Mouse (Mus musculus): ENCODE measurements around the gene Rftn2. TPM values are rescaled to one million over a fixed set of nuclear protein-coding genes. Genes with fewer than 3 reads are reported as not detected.

The Rftn2 gene
- polyA plus RNA-seq, 1 experiment from 2014 or later, result 20.5 TPM

DNA sequence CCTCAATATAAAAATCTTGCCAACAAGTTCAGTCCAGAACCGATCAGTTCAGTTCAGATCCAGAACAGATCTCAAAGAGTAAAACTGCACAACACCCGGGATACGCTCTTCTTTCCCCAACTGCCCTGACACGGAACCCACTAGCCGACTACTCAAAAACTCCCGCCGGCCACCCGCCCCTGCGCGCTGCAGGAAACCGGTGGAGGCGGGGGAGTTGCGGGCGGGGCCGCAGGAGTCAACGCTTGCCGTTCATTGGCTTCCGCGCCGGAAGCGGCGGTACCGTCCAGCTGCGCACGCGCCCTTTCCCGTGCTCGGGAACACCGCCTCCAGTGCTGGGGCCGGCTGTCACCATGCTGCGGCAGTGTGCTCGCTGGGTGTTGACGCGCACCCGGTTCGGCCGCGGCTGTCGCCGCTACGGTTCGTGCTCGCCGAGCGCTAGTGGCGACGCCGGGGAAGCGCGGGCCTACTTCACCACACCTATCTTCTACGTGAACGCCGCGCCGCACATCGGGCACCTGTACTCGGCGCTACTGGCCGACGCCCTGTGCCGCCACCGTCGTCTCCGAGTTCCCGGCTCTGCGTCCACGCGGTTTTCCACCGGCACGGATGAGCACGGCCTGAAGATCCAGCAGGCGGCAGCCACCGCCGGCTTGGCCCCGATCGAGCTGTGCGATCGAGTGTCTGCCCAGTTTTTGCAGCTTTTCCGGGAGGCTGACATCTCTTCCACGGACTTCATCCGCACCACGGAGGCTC, 10.5 kb upstream of the Rftn2 start, which contains the start of gene Mars2:
Gene Mars2 (plus strand): TSS at position 288 of the 753 bp plus-strand sequence.
- no peaks in the 10 kb centered on the region for H3K36me3 ChIP-seq (replicated peaks; ENCODE audit: control insufficient read depth, insufficient read depth, low read depth, low read length)
- DNase-seq (ENCODE audit: low spot score) (peak; percentile 97), ATAC-seq (replicated peaks; ENCODE audit: insufficient number of reproducible peaks, low FRiP score, low TSS enrichment, low read depth) (peak; percentile 97)
- WGBS, result under 1% methylated on average over 82 of the region's 82 CpGs
- peak within 1 kb of the TSS; percentile 35; the same call in 1 of the 2 replicates for H3K27ac ChIP-seq (replicated peaks; ENCODE audit: low read depth, low read length)
- H3K4me1 ChIP-seq (ENCODE audit: control insufficient read depth, insufficient read depth, low read length), result no peaks in the 10 kb centered on the region
- H3K27me3 ChIP-seq (ENCODE audit: control insufficient read depth, insufficient read depth, low read length), result no peaks in the 10 kb centered on the region
- H3K4me2 ChIP-seq (ENCODE audit: low read depth, low read length), result peak within 1 kb of the TSS; percentile 94
- peak within 1 kb of the TSS; percentile 74 for H3K9ac ChIP-seq (replicated peaks; ENCODE audit: low read length)
- no peaks in the 10 kb centered on the region for H3K9me3 ChIP-seq (replicated peaks; ENCODE audit: control insufficient read depth, low read length)
- peak within 1 kb of the TSS; percentile 78 for H3K4me3 ChIP-seq (ENCODE audit: low read depth, low read length)

DNA sequence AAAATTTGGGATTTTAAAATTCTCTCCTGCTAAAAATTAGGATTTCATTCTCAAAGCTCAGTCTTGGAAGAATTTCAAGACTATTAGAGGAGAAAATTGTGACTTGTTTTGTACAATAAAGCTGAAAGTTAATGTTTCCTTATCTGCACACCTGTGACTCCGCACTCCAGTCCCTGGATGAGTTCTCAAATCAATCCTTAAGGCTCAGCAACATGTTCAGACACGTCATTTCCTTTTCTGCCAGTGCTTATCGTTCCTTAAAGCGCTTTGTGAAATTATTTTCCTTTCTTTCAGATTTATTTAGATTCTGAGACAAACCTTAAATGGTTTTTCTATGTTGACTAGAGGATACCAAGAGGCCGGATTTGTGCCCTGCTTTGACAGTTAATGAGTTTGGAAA, 9.9 kb upstream of the Rftn2 start:
- H3K9ac ChIP-seq (replicated peaks; ENCODE audit: low read length), result no peak overlapping the region

DNA sequence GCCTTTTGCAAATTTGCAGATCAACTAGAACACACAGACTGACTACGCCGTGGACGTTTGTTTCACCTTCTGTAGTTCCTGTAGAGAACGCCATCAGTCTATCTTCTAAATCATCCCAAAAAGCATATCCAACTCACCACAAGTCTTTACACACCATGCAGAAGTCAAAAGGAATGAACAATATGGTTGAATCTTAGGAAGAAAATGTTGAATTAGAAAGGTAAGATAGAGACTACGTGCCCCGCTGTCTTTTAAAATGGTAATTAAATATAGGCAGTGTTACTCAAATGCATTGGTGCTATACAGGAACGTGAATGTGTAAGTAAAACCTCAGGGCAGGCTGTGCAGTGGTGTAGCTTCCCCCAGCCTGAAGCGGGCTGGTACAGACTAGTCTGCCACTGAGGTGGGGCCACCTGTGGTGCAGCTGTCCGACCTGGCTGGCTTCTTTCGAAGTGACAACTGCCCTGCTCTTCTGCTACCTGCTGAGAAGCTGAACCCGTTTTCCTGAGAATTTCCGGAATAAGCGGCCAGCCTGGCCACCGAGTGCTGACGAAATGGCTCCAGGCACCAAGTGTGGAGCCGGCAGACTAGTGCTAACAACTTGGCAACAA, 8.4 kb upstream of the Rftn2 start:
- Histone ChIP-seq H3K27ac (replicated peaks; ENCODE audit: low read depth, low read length) (no peak overlapping the region), H3K9ac (replicated peaks; ENCODE audit: low read length) (no peak overlapping the region), H3K36me3 (replicated peaks; ENCODE audit: control insufficient read depth, insufficient read depth, low read depth, low read length) (no peaks in the 10 kb centered on the region), H3K4me3 (ENCODE audit: low read depth, low read length) (no peak overlapping the region), H3K9me3 (replicated peaks; ENCODE audit: control insufficient read depth, low read length) (no peaks in the 10 kb centered on the region), H3K27me3 (ENCODE audit: control insufficient read depth, insufficient read depth, low read length) (no peaks in the 10 kb centered on the region), H3K4me2 (ENCODE audit: low read depth, low read length) (no peak overlapping the region), H3K4me1 (ENCODE audit: control insufficient read depth, insufficient read depth, low read length) (no peaks in the 10 kb centered on the region)
- ATAC-seq (replicated peaks; ENCODE audit: insufficient number of reproducible peaks, low FRiP score, low TSS enrichment, low read depth) (no peak), DNase-seq (ENCODE audit: low spot score) (no peak)
- WGBS, result 45% methylated on average over 16 of the region's 16 CpGs

More for the DNA sequence above, 9.9 kb upstream of the Rftn2 start:
- WGBS, result 38% methylated on average over 5 of the region's 5 CpGs
- Histone ChIP-seq H3K27ac (replicated peaks; ENCODE audit: low read depth, low read length) (no peak overlapping the region), H3K4me1 (ENCODE audit: control insufficient read depth, insufficient read depth, low read length) (no peaks in the 10 kb centered on the region), H3K27me3 (ENCODE audit: control insufficient read depth, insufficient read depth, low read length) (no peaks in the 10 kb centered on the region), H3K4me3 (ENCODE audit: low read depth, low read length) (peak overlapping the region; percentile 78), H3K9me3 (replicated peaks; ENCODE audit: control insufficient read depth, low read length) (no peaks in the 10 kb centered on the region), H3K4me2 (ENCODE audit: low read depth, low read length) (peak overlapping the region; percentile 94), H3K36me3 (replicated peaks; ENCODE audit: control insufficient read depth, insufficient read depth, low read depth, low read length) (no peaks in the 10 kb centered on the region)
- ATAC-seq (replicated peaks; ENCODE audit: insufficient number of reproducible peaks, low FRiP score, low TSS enrichment, low read depth) (no peak), DNase-seq (ENCODE audit: low spot score) (no peak)

DNA sequence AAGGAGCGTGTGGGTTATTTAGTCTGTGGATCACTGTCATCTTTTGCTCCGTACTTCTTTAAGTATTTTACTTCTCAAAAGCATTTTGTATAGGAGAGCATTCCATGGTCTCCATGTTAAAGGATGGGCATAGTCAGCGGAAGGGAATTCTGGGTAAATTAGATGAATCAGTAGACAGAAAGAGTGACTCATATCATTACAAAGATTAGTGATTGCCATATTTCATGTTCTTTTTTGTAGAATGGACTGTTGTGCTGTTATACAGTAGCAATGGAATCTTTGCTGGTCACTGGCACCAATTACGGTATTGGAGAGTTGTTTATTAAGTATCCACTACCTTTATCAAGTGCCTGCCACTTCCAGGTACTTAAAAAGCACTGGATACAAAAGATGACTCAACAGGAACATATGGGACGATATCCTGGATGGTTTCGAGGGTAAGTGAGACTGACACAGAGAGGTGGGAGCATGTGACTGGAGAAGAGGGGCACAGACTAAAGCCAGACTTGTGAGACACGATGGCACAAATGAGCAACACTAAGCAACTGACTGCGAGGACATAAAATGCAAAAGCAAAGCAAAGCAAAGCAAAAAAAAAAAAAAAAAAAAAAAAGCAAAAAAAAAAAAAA, 1.8 kb upstream of the Rftn2 start:
- no peak overlapping the region for H3K4me2 ChIP-seq (ENCODE audit: low read depth, low read length)
- ATAC-seq (replicated peaks; ENCODE audit: insufficient number of reproducible peaks, low FRiP score, low TSS enrichment, low read depth) (no peak), DNase-seq (ENCODE audit: low spot score) (no peak)
- no peak overlapping the region for H3K4me3 ChIP-seq (ENCODE audit: low read depth, low read length)
- H3K27ac ChIP-seq (replicated peaks; ENCODE audit: low read depth, low read length), result no peak overlapping the region
- WGBS, result 86% methylated on average over 8 of the region's 8 CpGs
- H3K9ac ChIP-seq (replicated peaks; ENCODE audit: low read length), result no peak overlapping the region
- no peaks in the 10 kb centered on the region for H3K9me3 ChIP-seq (replicated peaks; ENCODE audit: control insufficient read depth, low read length)
- H3K27me3 ChIP-seq (ENCODE audit: control insufficient read depth, insufficient read depth, low read length), result no peaks in the 10 kb centered on the region
- H3K36me3 ChIP-seq (replicated peaks; ENCODE audit: control insufficient read depth, insufficient read depth, low read depth, low read length), result no peaks in the 10 kb centered on the region
- 0 out of 2 replicates have a peak, but pooled peaks cover 2% of the 10 kb centered on the region for H3K4me1 ChIP-seq (ENCODE audit: control insufficient read depth, insufficient read depth, low read length)

DNA sequence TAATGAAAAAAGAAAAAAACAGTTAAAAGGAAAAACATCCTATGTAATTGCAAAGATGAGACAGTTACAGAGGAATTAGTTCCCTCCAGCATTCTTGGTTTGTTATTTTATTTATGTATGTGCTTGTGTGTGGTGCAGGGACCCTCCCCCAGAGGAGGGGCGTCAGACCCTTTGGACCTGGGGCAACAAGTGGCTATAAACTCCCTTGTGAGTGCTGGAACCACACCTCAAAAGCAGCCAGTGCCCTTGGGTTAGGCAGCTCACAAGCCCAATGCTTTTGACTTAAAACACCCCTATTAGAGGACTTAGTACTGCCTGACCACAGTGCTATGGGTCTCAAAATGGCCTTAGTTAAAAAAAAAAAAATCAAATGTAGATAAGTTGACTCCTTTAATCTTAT, 794 bp upstream of the Rftn2 start:
- no peaks in the 10 kb centered on the region for H3K36me3 ChIP-seq (replicated peaks; ENCODE audit: control insufficient read depth, insufficient read depth, low read depth, low read length)
- H3K9ac ChIP-seq (replicated peaks; ENCODE audit: low read length), result no peak overlapping the region
- no peak overlapping the region for H3K4me3 ChIP-seq (ENCODE audit: low read depth, low read length)
- ATAC-seq (replicated peaks; ENCODE audit: insufficient number of reproducible peaks, low FRiP score, low TSS enrichment, low read depth) (no peak), DNase-seq (ENCODE audit: low spot score) (no peak)
- no peaks in the 10 kb centered on the region for H3K9me3 ChIP-seq (replicated peaks; ENCODE audit: control insufficient read depth, low read length)
- no peak overlapping the region for H3K27ac ChIP-seq (replicated peaks; ENCODE audit: low read depth, low read length)
- no peaks in the 10 kb centered on the region for H3K27me3 ChIP-seq (ENCODE audit: control insufficient read depth, insufficient read depth, low read length)
- WGBS, result 30% methylated on average over 1 of the region's 1 CpGs
- H3K4me1 ChIP-seq (ENCODE audit: control insufficient read depth, insufficient read depth, low read length), result 0 out of 2 replicates have a peak, but pooled peaks cover 2% of the 10 kb centered on the region
- no peak overlapping the region for H3K4me2 ChIP-seq (ENCODE audit: low read depth, low read length)

DNA sequence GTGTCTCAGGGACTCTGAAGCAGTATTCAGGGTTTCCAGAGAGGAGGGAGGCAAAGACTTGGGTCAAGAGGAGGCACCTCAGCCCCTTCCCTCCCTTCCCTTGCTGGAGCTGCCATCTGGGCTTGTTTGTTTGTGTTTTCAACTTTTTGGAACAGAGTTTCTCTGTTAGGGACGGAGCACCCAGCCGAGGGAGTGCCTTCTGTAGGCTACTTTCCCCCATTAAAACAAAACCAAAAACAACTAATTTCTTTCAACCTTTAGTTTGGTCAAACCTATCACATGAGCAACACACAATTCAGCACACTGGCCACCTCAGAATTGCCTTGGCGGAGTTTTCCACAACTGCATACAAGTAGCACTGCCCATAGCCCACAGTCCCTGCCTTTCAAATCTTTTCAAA, 1.2 kb downstream of the Rftn2 start:
- Histone ChIP-seq H3K4me2 (ENCODE audit: low read depth, low read length) (peak overlapping the region; percentile 49), H3K9ac (replicated peaks; ENCODE audit: low read length) (peak overlapping the region; percentile 56), H3K9me3 (replicated peaks; ENCODE audit: control insufficient read depth, low read length) (no peaks in the 10 kb centered on the region), H3K4me3 (ENCODE audit: low read depth, low read length) (peak overlapping the region; percentile 42), H3K27ac (replicated peaks; ENCODE audit: low read depth, low read length) (no peak overlapping the region), H3K4me1 (ENCODE audit: control insufficient read depth, insufficient read depth, low read length) (0 out of 2 replicates have a peak, but pooled peaks cover 2% of the 10 kb centered on the region), H3K27me3 (ENCODE audit: control insufficient read depth, insufficient read depth, low read length) (no peaks in the 10 kb centered on the region), H3K36me3 (replicated peaks; ENCODE audit: control insufficient read depth, insufficient read depth, low read depth, low read length) (no peaks in the 10 kb centered on the region)
- WGBS, result 9% methylated on average over 3 of the region's 3 CpGs
- ATAC-seq (replicated peaks; ENCODE audit: insufficient number of reproducible peaks, low FRiP score, low TSS enrichment, low read depth) (no peak), DNase-seq (ENCODE audit: low spot score) (peak; percentile 45)

DNA sequence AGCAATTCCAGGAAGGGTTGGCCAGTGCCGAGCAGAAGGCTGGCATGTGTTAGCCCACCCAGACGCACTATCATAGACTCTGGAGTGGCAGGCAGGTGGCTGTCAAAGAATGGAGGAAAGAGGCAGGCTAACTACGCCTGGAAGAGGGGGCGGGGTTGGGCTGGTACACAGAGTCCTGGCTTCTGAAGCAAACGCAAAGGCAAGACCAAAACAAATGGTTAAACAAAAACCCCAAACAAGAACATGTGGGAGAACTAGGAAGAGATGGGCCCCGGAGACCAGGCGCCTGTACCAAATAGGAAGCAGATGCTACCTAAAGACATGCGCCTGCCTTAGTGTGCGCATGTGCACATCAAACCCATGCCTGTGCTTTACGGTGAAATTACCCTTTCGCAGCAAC, 2.5 kb downstream of the Rftn2 start:
- Histone ChIP-seq H3K36me3 (replicated peaks; ENCODE audit: control insufficient read depth, insufficient read depth, low read depth, low read length) (no peaks in the 10 kb centered on the region), H3K27ac (replicated peaks; ENCODE audit: low read depth, low read length) (no peak overlapping the region), H3K9ac (replicated peaks; ENCODE audit: low read length) (no peak overlapping the region), H3K4me3 (ENCODE audit: low read depth, low read length) (peak overlapping the region; percentile 14), H3K27me3 (ENCODE audit: control insufficient read depth, insufficient read depth, low read length) (no peaks in the 10 kb centered on the region), H3K4me2 (ENCODE audit: low read depth, low read length) (peak overlapping the region; percentile 36; the same call in 1 of the 2 replicates), H3K9me3 (replicated peaks; ENCODE audit: control insufficient read depth, low read length) (no peaks in the 10 kb centered on the region), H3K4me1 (ENCODE audit: control insufficient read depth, insufficient read depth, low read length) (0 out of 2 replicates have a peak, but pooled peaks cover 2% of the 10 kb centered on the region)
- 24% methylated on average over 11 of the region's 11 CpGs for WGBS
- peak; percentile 59 for ATAC-seq (replicated peaks; ENCODE audit: insufficient number of reproducible peaks, low FRiP score, low TSS enrichment, low read depth)
- peak; percentile 82 for DNase-seq (ENCODE audit: low spot score)

DNA sequence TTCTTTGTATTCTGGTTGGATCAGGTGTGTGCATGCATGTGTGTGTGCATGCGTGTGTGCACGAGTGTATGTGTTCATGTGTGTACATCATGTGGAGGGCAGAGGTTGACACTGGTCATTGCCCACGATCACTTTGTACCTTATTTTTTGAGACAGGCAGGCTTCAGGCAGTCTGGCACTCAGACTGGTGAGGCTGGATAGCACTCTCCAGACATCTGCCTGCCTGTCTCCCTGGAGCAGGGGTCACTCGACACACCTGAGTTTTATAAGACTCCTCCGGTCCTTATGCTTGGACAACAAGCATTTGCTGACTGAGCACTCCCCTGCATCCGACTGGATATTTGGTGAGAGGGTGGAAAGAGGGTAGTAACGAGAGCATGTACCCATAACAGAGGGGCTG, 3.6 kb downstream of the Rftn2 start:
- WGBS, result 81% methylated on average over 7 of the region's 7 CpGs
- Histone ChIP-seq H3K27me3 (ENCODE audit: control insufficient read depth, insufficient read depth, low read length) (no peaks in the 10 kb centered on the region), H3K27ac (replicated peaks; ENCODE audit: low read depth, low read length) (no peak overlapping the region), H3K4me3 (ENCODE audit: low read depth, low read length) (no peak overlapping the region), H3K4me2 (ENCODE audit: low read depth, low read length) (no peak overlapping the region), H3K9ac (replicated peaks; ENCODE audit: low read length) (no peak overlapping the region), H3K36me3 (replicated peaks; ENCODE audit: control insufficient read depth, insufficient read depth, low read depth, low read length) (no peaks in the 10 kb centered on the region), H3K9me3 (replicated peaks; ENCODE audit: control insufficient read depth, low read length) (no peaks in the 10 kb centered on the region), H3K4me1 (ENCODE audit: control insufficient read depth, insufficient read depth, low read length) (0 out of 2 replicates have a peak, but pooled peaks cover 2% of the 10 kb centered on the region)
- no peak for DNase-seq (ENCODE audit: low spot score)
- ATAC-seq (replicated peaks; ENCODE audit: insufficient number of reproducible peaks, low FRiP score, low TSS enrichment, low read depth), result no peak
